Mouse (Mus musculus): ENCODE results near the gene Anxa2. TPM values are rescaled to one million over a fixed set of nuclear protein-coding genes. Genes with fewer than 3 reads are reported as not detected.

Gene Anxa2
- polyA plus RNA-seq, 1 experiment from 2014 or later = 143 TPM

DNA sequence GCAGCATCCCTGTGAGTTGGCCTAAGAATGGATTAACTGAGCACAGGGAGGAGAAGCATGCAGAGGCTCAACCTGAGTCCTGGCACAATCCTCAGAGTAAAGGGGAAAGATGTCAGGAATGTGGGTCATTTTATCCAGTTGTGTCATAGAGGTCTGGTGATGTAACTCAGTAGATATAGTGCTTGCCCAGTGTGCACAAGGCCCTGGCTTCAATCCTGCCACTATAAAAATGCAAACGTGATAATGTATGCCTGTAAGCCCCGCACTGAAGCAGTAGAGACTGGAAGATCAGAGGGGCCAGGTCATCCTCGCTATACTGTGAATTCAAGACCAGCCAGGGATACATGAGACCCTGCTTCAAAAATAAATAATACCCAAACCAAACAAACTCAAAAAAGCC lies 4.6 kb upstream of the Anxa2 start:
- Histone ChIP-seq H3K27ac (replicated peaks) (no peak overlapping the region), H3K4me2 (no peak overlapping the region), H3K27me3 (peaks cover 11% of the 10 kb centered on the region), H3K9ac (no peak overlapping the region), H3K4me3 (replicated peaks) (no peak overlapping the region), H3K36me3 (replicated peaks) (no peaks in the 10 kb centered on the region), H3K9me3 (replicated peaks) (no peaks in the 10 kb centered on the region), H3K4me1 (replicated peaks) (peaks cover 11% of the 10 kb centered on the region)
- no peak for ATAC-seq (ENCODE audit: insufficient read depth)
- 61% methylated on average over 3 of the region's 3 CpGs for WGBS (ENCODE audit: insufficient replicate concordance)

DNA sequence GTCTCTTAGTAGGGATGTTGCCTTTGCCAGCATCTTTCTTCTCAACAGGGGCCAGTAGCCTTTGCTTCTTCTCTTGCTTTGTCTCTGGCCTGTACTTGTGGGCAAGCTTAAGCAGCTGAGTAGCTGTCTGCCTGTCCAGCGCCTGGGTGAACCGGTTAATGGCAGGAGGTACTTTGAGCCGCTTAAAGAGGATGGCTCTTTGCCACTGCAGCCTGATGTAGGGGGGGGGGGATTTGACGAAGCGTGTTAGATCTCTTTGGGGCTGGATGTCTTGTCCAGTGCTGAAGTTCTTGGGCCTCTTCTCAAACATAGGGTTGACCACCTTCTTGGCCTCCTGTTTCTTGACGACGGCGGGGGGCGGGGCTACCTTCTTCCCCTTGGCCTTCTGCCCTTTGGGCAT lies 2.8 kb upstream of the Anxa2 start:
- Histone ChIP-seq H3K4me1 (replicated peaks) (peaks cover 26% of the 10 kb centered on the region), H3K9me3 (replicated peaks) (no peaks in the 10 kb centered on the region), H3K4me2 (no peak overlapping the region), H3K4me3 (replicated peaks) (no peak overlapping the region), H3K27ac (replicated peaks) (no peak overlapping the region), H3K36me3 (replicated peaks) (no peaks in the 10 kb centered on the region), H3K27me3 (peaks cover 26% of the 10 kb centered on the region), H3K9ac (no peak overlapping the region)
- no peak for ATAC-seq (ENCODE audit: insufficient read depth)
- 77% methylated on average over 9 of the region's 9 CpGs for WGBS (ENCODE audit: insufficient replicate concordance)

DNA sequence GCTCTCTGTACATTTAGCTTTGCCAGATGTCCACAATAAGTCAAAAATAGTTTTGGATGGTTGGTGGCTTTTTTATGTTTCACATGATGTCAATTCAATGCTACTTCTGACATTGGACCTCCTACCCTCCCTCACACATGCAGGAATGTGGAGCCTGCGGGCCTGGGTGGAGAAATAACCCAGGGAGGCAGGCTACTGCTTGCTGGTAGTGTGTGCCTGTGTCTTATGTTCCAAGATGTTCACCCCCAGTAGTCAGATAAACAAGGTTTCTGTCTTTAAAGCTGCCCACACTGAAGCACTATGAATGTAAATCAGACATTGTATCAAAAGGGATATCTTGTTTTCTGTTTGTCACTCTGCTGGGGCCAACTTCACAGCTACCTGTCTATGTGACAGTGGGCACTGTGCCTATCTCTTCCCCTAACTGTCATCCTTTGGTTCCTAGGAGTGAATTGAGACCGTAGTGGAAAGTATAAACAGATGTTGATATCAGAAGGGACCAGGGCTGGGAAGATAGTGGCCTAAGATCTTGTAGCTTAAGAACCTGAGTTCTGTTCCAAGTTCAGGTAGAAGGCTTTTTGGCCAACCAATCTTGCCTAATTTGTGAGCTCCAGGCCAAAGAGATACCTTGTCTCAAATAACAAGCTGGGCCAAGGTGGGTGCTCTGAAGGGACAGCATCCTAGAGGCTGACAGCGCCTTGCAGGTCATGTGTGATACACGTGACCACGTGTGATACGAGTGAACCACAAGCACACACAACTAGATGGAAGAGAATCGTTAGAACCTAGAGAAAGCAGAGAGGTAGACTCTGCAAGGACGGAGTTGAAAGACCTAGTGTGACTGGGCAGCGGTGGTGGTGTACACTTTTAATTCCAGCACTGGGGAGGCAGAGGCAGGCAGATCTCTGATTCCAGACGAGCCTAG lies 1.3 kb upstream of the Anxa2 start:
- Histone ChIP-seq H3K4me3 (replicated peaks) (no peak overlapping the region), H3K36me3 (replicated peaks) (no peaks in the 10 kb centered on the region), H3K4me1 (replicated peaks) (peaks cover 41% of the 10 kb centered on the region), H3K4me2 (no peak overlapping the region), H3K9me3 (replicated peaks) (no peaks in the 10 kb centered on the region), H3K27me3 (peaks cover 26% of the 10 kb centered on the region), H3K27ac (replicated peaks) (peak overlapping the region; percentile 66; the same call in 1 of the 2 replicates), H3K9ac (no peak overlapping the region)
- 67% methylated on average over 10 of the region's 10 CpGs for WGBS (ENCODE audit: insufficient replicate concordance)
- no peak for ATAC-seq (ENCODE audit: insufficient read depth)

DNA sequence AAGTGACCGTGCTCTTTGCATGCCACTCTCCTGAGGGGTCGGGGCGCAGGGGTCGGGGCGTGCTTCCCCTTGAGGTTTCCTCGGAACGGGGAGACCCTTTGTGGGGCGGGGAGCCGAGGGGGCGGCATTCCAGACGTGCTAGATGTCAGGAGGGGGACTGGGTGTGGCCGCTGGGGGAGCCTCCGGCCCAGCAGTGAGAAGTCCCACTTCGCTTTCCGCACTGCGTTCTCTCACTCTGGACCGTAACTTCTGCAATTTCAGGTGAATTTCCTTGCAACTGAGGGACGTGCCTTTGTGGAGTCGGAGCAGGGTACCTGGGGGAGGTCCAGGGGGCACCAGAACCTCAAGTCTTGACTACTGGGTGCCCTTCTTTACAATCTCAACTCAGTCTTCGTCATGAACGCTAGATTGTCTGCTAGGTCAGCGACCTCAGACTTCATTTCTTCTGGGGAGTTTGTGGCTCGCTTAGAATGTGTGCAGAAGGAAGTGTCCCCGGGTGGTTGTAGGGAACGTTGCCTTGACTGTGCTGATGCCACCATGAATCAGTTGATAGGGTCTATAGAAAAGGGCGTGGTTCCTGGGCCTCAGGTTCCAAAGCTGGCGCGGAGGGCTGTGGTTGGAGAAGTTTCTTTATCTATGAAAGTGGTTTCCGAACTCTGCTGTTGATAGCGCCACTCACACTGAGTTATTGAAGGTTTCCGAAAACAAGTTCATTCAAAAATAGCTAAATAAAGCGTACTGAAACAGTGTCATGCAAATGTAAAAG lies 664 bp downstream of the Anxa2 start:
- H3K4me1 ChIP-seq (replicated peaks) = peaks cover 59% of the 10 kb centered on the region
- no peaks in the 10 kb centered on the region for H3K9me3 ChIP-seq (replicated peaks)
- peak overlapping the region; percentile 54 for H3K9ac ChIP-seq
- H3K27me3 ChIP-seq = peaks cover 26% of the 10 kb centered on the region
- peak overlapping the region; percentile 60 for H3K4me3 ChIP-seq (replicated peaks)
- ATAC-seq (ENCODE audit: insufficient read depth) = no peak; the same call in 1 of the 2 replicates
- WGBS (ENCODE audit: insufficient replicate concordance) = 1% methylated on average over 32 of the region's 32 CpGs
- peak overlapping the region; percentile 64 for H3K4me2 ChIP-seq
- H3K36me3 ChIP-seq (replicated peaks) = no peaks in the 10 kb centered on the region
- H3K27ac ChIP-seq (replicated peaks) = peak overlapping the region; percentile 73

DNA sequence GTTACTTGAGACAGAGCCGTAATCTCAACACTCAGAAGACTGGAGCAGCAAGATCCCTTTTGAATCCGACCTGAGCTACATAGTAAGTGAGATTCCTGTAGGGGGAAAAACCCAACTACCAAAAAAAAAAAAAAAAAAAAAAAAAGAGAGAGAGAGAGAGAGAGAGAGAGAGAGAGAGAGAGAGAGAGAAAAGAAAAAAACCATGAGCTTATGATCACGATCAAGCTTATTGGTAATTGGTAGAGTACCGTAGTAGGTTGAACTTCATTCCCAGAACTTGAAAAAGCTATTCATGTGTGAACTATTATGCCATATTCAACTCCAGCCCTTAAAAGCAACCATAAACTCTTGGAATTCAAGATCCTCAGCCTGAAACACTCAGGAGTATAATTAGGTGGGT lies 1.3 kb downstream of the Anxa2 start:
- peak overlapping the region; percentile 64 for H3K4me2 ChIP-seq
- peak overlapping the region; percentile 73 for H3K27ac ChIP-seq (replicated peaks)
- no peaks in the 10 kb centered on the region for H3K9me3 ChIP-seq (replicated peaks)
- 29% methylated on average over 4 of the region's 4 CpGs for WGBS (ENCODE audit: insufficient replicate concordance)
- H3K4me1 ChIP-seq (replicated peaks) = peaks cover 65% of the 10 kb centered on the region
- H3K27me3 ChIP-seq = peaks cover 26% of the 10 kb centered on the region
- H3K9ac ChIP-seq = no peak overlapping the region
- no peak for ATAC-seq (ENCODE audit: insufficient read depth)
- no peaks in the 10 kb centered on the region for H3K36me3 ChIP-seq (replicated peaks)
- peak overlapping the region; percentile 60 for H3K4me3 ChIP-seq (replicated peaks)

DNA sequence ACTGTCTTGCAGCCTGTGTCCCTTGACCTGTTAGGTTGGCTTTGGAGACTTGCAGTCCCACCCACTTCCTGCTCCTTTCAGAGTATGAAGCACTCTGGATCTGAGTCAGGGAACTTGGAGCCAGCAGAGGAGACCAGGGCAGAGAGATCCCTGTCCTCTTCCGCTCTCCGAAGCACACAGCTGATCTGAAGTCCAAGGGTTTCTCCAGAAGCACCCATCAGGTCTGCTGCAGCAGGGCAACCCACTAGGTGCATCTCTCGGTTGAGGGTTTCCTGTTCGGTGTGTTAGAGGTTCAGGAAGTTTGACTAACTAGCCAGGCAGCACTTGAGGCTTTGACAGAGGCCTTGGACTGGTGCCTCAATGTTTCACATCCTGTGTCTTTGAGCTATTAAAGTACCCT lies 2.0 kb downstream of the Anxa2 start:
- Histone ChIP-seq H3K36me3 (replicated peaks) (no peaks in the 10 kb centered on the region), H3K27ac (replicated peaks) (0 out of 2 replicates have a peak overlapping the region, but pooled peaks have one; percentile 38), H3K9ac (no peak overlapping the region), H3K9me3 (replicated peaks) (no peaks in the 10 kb centered on the region), H3K4me3 (replicated peaks) (peak overlapping the region; percentile 60; the same call in 1 of the 2 replicates), H3K27me3 (peaks cover 26% of the 10 kb centered on the region), H3K4me1 (replicated peaks) (peaks cover 68% of the 10 kb centered on the region), H3K4me2 (peak overlapping the region; percentile 64)
- WGBS (ENCODE audit: insufficient replicate concordance) = 21% methylated on average over 4 of the region's 4 CpGs
- ATAC-seq (ENCODE audit: insufficient read depth) = no peak

DNA sequence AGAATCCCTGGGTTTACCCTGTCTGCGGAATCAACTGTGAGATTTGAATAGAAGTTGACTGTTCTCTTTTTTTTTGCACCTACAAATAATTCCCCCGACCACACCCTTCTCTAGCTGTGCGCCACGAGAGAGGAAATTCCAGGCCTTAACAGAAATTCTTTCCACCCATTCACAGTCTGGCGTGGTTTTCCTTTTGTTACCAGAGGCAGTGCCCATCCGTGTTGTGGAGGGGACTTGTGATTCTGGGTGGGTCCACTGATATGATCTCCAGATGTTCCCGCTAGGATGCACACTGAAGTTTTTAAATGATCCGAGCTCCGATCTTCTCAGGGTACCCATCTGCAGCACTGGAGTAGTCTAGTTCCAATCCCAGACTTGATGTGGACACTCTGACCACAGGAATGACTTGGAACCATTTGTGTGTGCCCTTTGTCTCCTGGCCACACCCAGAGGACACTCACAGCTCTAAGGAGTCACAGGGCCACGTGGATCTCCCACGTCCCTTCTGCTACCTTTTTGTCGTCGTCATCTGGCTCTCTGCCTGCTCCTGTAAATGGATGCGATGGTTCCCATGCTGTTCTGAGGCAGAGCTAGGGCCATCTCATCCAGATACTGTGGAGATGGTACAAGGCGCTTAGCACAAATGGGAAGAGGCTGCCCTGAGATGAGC lies 3.1 kb downstream of the Anxa2 start:
- Histone ChIP-seq H3K36me3 (replicated peaks) (no peaks in the 10 kb centered on the region), H3K27ac (replicated peaks) (no peak overlapping the region), H3K9ac (no peak overlapping the region), H3K4me3 (replicated peaks) (no peak overlapping the region), H3K4me1 (replicated peaks) (peaks cover 68% of the 10 kb centered on the region), H3K27me3 (peaks cover 26% of the 10 kb centered on the region), H3K9me3 (replicated peaks) (no peaks in the 10 kb centered on the region), H3K4me2 (no peak overlapping the region)
- no peak for ATAC-seq (ENCODE audit: insufficient read depth)
- 67% methylated on average over 15 of the region's 15 CpGs for WGBS (ENCODE audit: insufficient replicate concordance)

DNA sequence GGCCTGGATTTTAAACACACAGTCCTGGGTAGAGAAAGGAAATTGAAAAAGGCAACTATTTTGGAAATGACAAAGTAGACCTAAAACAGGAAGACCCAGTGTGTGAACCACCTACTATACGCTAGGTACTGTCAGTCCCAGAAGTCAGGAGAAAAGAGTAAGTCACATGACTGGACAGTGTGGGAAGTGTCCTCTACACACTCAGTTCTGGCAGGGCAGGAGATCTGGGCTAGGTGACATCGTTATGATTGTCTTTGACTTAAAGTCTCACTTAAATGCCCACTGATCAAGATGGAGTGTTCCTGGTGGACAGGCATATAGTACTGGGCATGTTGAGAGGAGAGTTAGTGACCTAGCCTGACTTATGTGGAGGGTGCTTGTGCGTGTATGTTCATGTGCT lies 3.7 kb downstream of the Anxa2 start:
- 73% methylated on average over 3 of the region's 3 CpGs for WGBS (ENCODE audit: insufficient replicate concordance)
- H3K4me2 ChIP-seq = no peak overlapping the region
- no peaks in the 10 kb centered on the region for H3K36me3 ChIP-seq (replicated peaks)
- no peaks in the 10 kb centered on the region for H3K9me3 ChIP-seq (replicated peaks)
- no peak overlapping the region for H3K9ac ChIP-seq
- peaks cover 26% of the 10 kb centered on the region for H3K27me3 ChIP-seq
- peak overlapping the region; percentile 56 for H3K27ac ChIP-seq (replicated peaks)
- no peak overlapping the region for H3K4me3 ChIP-seq (replicated peaks)
- no peak for ATAC-seq (ENCODE audit: insufficient read depth)
- peaks cover 65% of the 10 kb centered on the region for H3K4me1 ChIP-seq (replicated peaks)

DNA sequence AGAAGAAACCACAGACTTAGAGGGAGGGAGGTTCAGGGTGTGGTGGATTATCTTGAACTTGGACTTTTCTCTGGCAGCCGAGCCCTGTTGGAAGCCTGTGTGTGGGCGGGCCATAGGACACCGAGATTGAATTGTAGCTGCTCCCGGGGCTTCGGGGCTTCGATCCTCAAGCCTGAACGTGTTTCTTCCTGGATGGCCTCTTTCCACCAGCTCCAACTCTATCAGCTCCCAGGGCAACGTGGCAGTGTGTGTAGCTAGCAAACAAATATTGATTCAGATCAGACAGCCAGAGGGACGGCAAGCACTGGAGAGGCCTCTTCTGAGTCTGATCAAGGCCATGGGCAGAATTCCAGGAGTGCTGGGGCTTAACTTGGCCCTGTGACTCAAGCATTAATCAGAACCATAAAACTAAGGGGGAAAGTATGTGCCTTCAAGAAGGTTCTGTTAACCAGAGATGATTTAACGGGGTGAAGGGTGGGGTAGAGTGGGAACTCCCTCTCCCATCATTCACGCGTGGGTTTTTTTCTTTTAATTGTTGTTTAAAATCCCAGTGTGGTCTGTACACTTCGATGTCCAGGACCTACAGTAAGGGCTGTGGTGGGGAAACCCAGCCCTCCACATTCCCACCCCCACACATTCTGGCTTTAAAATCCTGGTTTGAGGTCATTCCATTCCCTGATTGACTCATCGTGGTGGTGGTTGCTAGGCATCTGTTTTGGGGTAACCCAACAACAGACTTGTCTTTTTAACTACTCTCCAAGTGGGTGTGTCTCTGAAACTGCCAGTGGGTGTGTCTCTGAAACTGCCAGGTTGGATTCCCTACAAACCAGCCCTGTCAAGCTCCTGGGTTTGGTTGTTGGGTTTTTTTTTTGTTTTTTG lies 4.6 kb downstream of the Anxa2 start:
- no peak for ATAC-seq (ENCODE audit: insufficient read depth)
- H3K27ac ChIP-seq (replicated peaks) = peak overlapping the region; percentile 56

DNA sequence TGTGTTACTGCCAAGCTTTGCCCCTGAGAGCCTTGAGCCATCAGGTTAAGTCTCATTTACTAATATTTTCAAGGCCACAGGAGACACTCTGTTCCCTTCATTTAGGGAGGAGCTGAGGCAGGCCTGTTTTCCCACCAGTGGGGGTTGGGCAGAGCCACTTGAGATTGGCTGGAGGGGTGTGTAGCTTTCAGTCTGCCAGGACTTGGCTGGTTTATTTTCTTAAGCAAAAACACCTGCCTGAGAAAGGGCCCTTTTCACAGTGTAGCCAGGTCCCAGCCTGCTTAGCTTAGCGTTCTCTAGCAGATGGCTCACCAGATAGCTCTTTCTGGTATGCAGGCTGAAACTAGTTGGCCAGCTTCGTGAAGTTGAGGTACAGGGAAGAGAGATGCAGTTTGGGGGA lies 5.6 kb downstream of the Anxa2 start:
- no peak overlapping the region for H3K9ac ChIP-seq
- no peaks in the 10 kb centered on the region; the same call in 1 of the 2 replicates for H3K36me3 ChIP-seq (replicated peaks)
- peaks cover 14% of the 10 kb centered on the region for H3K27me3 ChIP-seq
- H3K27ac ChIP-seq (replicated peaks) = no peak overlapping the region
- WGBS (ENCODE audit: insufficient replicate concordance) = 32% methylated on average over 2 of the region's 2 CpGs
- H3K4me3 ChIP-seq (replicated peaks) = no peak overlapping the region
- H3K4me2 ChIP-seq = no peak overlapping the region
- peaks cover 57% of the 10 kb centered on the region for H3K4me1 ChIP-seq (replicated peaks)
- no peaks in the 10 kb centered on the region for H3K9me3 ChIP-seq (replicated peaks)
- no peak for ATAC-seq (ENCODE audit: insufficient read depth)

More for the DNA sequence above, 4.6 kb downstream of the Anxa2 start:
- H3K9me3 ChIP-seq (replicated peaks) = no peaks in the 10 kb centered on the region
- peak overlapping the region; percentile 1; the same call in 1 of the 2 replicates for H3K4me2 ChIP-seq
- WGBS (ENCODE audit: insufficient replicate concordance) = 32% methylated on average over 14 of the region's 14 CpGs
- H3K9ac ChIP-seq = no peak overlapping the region
- no peak overlapping the region for H3K4me3 ChIP-seq (replicated peaks)
- no peaks in the 10 kb centered on the region; the same call in 1 of the 2 replicates for H3K36me3 ChIP-seq (replicated peaks)
- peaks cover 65% of the 10 kb centered on the region for H3K4me1 ChIP-seq (replicated peaks)
- peaks cover 23% of the 10 kb centered on the region for H3K27me3 ChIP-seq

All from liver, embryonic 15.5 days (tissue).